Mouse (Mus musculus) urinary bladder, postnatal 10 days (tissue): ENCODE measurements around the gene Isg20.

Experiments used
- DNase-seq: peaks from one replicate; pipeline ENCODE4 v3.0.0; 2022; ENCODE audit warnings: low spot score

Isg20 gene

GRCm38 (mm10) chr7:78958499-78959073 lies 45.4 kb downstream of the Isg20 start:
- no peak for DNase-seq

GRCm38 (mm10) chr7:78963891-78964290 lies 50.7 kb downstream of the Isg20 start:
- no peak for DNase-seq
